8 mouse cellular contexts compared by ENCODE assay signal in the genomic region with DNA sequence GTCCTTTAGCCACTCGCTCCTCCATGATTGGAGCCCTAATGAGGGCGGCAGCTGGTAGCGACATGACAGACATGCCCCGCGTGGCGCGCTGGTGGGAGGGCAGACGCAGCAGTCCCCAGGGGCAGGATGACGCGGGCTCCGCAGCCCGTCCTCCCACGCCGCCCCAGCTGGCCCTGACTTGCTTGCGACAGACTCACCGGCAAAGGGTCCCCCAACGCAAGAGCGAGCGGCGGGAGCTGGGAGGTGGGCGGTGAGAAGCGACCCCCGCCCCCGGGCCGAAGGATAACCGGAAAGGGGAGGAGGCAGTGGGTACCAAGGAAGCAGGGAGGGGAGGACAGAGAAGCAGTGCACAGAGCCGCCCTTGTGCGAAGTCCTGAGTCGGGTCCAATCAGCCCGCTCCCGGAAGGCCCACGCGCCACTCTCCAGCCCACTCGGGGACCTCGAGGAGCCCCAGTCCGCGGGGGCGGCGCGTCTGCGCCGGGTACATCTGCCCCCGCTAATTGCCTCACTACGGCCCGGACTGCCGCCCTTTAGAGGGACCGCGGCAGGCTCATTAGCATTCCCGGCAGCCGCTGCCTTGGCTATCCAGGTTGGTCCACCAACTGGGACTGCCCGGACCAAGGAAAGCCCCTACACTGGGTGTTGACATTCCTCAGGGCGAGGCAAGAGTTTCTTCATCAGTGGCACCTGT. TPM values are rescaled to one million over a fixed set of nuclear protein-coding genes. Genes with fewer than 3 reads are reported as not detected.
DNase-seq lines count a peak whose midpoint lies in the region; ATAC-seq and TF ChIP-seq lines count a peak whose summit lies in the region.

No protein-coding gene starts in this region.

- peaks cover 7% of the 10 kb centered on the region; the same call in 1 of the 2 replicates for H3K27me3 ChIP-seq in spleen, adult 2 months (ENCODE audit: control insufficient read depth, insufficient read depth, low read length)
- no peaks in the 10 kb centered on the region for H3K27me3 ChIP-seq in hindbrain, postnatal 0 days (ENCODE audit: insufficient read depth, low read length)
- peaks cover 2% of the 10 kb centered on the region; the same call in 1 of the 2 replicates for H3K27me3 ChIP-seq in midbrain, embryonic 11.5 days (ENCODE audit: control insufficient read depth, insufficient read depth, low read length)

- H3K27ac ChIP-seq in spleen, adult 2 months (ENCODE audit: insufficient read depth, low read length): no peak overlapping the region
- H3K27ac ChIP-seq in hindbrain, postnatal 0 days: peak overlapping the region; percentile 72
- H3K27ac ChIP-seq in midbrain, embryonic 11.5 days (ENCODE audit: low read depth, low read length): peak overlapping the region; percentile 70

- peak overlapping the region; percentile 36; the same call in 1 of the 2 replicates for H3K4me3 ChIP-seq in spleen, adult 2 months (ENCODE audit: extremely low read depth, insufficient read depth, insufficient read length)
- peak overlapping the region; percentile 53 for H3K4me3 ChIP-seq in hindbrain, postnatal 0 days (ENCODE audit: low read length)
- H3K4me3 ChIP-seq in midbrain, embryonic 11.5 days (ENCODE audit: low read depth, low read length): peak overlapping the region; percentile 44

- no peaks in the 10 kb centered on the region for H3K36me3 ChIP-seq in spleen, adult 2 months (ENCODE audit: control insufficient read depth, insufficient read depth, low read length)
- H3K36me3 ChIP-seq in hindbrain, postnatal 0 days (ENCODE audit: insufficient read depth, low read length): no peaks in the 10 kb centered on the region
- no peaks in the 10 kb centered on the region for H3K36me3 ChIP-seq in midbrain, embryonic 11.5 days (ENCODE audit: control insufficient read depth, insufficient read depth, low read length)

- DNase-seq in spleen, adult 2 months (ENCODE audit: low read depth in 1 of 2, low spot score in 2 of 2): no peak
- no peak for DNase-seq in spleen, adult 12 weeks (ENCODE audit: low spot score)
- DNase-seq in cerebellum, postnatal 25 days: peak; percentile 72 to 76
- DNase-seq in frontal cortex, postnatal 36 days (ENCODE audit: low spot score in 2 of 2): peak; percentile 59 to 66
- peak; percentile 82 for DNase-seq in hindbrain, postnatal 0 days (ENCODE audit: low spot score)
- DNase-seq in left cerebral cortex, adult 8-10 months (ENCODE audit: low spot score in 2 of 2): peak; percentile 55 to 71
- DNase-seq in midbrain, embryonic 11.5 days (ENCODE audit: low spot score, missing footprints): peak; percentile 97
- peak; percentile 5 to 10 for DNase-seq in spleen, postnatal 36 days (ENCODE audit: low spot score in 2 of 2)

- no peak for TF ChIP-seq POLR2A in spleen, adult 2 months (IDR thresholded peaks at IDR 0.05; ENCODE audit: low read depth, low read length)

- peak; percentile 90 for ATAC-seq in hindbrain, postnatal 0 days
- peak; percentile 82 for ATAC-seq in midbrain, embryonic 11.5 days (ENCODE audit: low FRiP score)

- peaks cover 9% of the 10 kb centered on the region; the same call in 1 of the 2 replicates for H3K4me1 ChIP-seq in spleen, adult 2 months (ENCODE audit: control insufficient read depth, insufficient read depth, insufficient read length)
- H3K4me1 ChIP-seq in hindbrain, postnatal 0 days (ENCODE audit: insufficient read depth, low read length): peaks cover 5% of the 10 kb centered on the region
- H3K4me1 ChIP-seq in midbrain, embryonic 11.5 days (ENCODE audit: control insufficient read depth, insufficient read depth, low read length): peaks cover 25% of the 10 kb centered on the region

- H3K9ac ChIP-seq in hindbrain, postnatal 0 days (replicated peaks; ENCODE audit: low read length): peak overlapping the region; percentile 58
- peak overlapping the region; percentile 68 for H3K9ac ChIP-seq in midbrain, embryonic 11.5 days (ENCODE audit: low read length)

- WGBS in spleen, adult 2 months: 3% methylated on average over 52 of the region's 52 CpGs
- WGBS in hindbrain, postnatal 0 days: under 1% methylated on average over 50 of the region's 52 CpGs
- WGBS in midbrain, embryonic 11.5 days: under 1% methylated on average over 43 of the region's 52 CpGs

- no peaks in the 10 kb centered on the region for H3K9me3 ChIP-seq in hindbrain, postnatal 0 days (ENCODE audit: low read length)
- no peaks in the 10 kb centered on the region for H3K9me3 ChIP-seq in midbrain, embryonic 11.5 days (ENCODE audit: control insufficient read depth, low read length)

- peak overlapping the region; percentile 94 for H3K4me2 ChIP-seq in hindbrain, postnatal 0 days (ENCODE audit: low read depth, low read length)
- peak overlapping the region; percentile 96 for H3K4me2 ChIP-seq in midbrain, embryonic 11.5 days

- TF ChIP-seq CTCF in spleen, adult 2 months (IDR thresholded peaks at IDR 0.05; ENCODE audit: extremely low read depth, insufficient read depth, insufficient read length, insufficient replicate concordance): no peak
- TF ChIP-seq CTCF in hindbrain, postnatal 0 days (IDR thresholded peaks at IDR 0.05; ENCODE audit: low read depth): no peak

RNA-seq across cellular contexts. Expression of gene Grik4, which starts 46.8 kb away (rescaled TPM):
- polyA plus RNA-seq in spleen, adult 2 months (2012; rRNA removed): 0.19 and 0.28 TPM in 2 replicates
- 14.8 and 18.2 TPM in 2 replicates for total RNA-seq in hindbrain, postnatal 0 days (2014; rRNA removed)
- polyA plus RNA-seq in hindbrain, postnatal 0 days (2015; fragmentation: Nextera tagmentation; extraction: Ambion mirVana): 8.9 and 9.4 TPM in 2 replicates
- total RNA-seq in left cerebral cortex, adult 8-10 months (2022): 10 to 100 TPM; 19.7 to 21.0 (median 20.4) TPM
- 1.2 TPM in 2 replicates for polyA plus RNA-seq in midbrain, embryonic 11.5 days (2014; fragmentation: Nextera tagmentation; extraction: Ambion mirVana)

Comparison
In these comparisons a context has a peak if more than half of its experiments do, and no peak if none do; other contexts are left out.
1. DNase-seq: peak in cerebellum, postnatal 25 days (2 of 2), frontal cortex, postnatal 36 days (2 of 2), hindbrain, postnatal 0 days (single experiment), left cerebral cortex, adult 8-10 months (2 of 2), midbrain, embryonic 11.5 days (single experiment) and spleen, postnatal 36 days (2 of 2); none in spleen, adult 2 months (0 of 2) and spleen, adult 12 weeks (single experiment).
2. Peak in every context shown above with its lines, with median percentiles within 50 percentile points of each other: H3K4me3 ChIP-seq.